Mouse (Mus musculus): ENCODE results near the gene Sparcl1.

The Sparcl1 gene

GRCm38 (mm10) chr5:104060429-104060828 lies 53.1 kb downstream of the Sparcl1 start:
- DNase-seq: no peak

GRCm38 (mm10) chr5:104059628-104060027 lies 53.9 kb downstream of the Sparcl1 start:
- DNase-seq: no peak

GRCm38 (mm10) chr5:104058021-104058420 lies 55.5 kb downstream of the Sparcl1 start:
- peak; percentile 43 for DNase-seq

GRCm38 (mm10) chr5:104056295-104056694 lies 57.2 kb downstream of the Sparcl1 start:
- DNase-seq: no peak

GRCm38 (mm10) chr5:104055816-104056215 lies 57.7 kb downstream of the Sparcl1 start:
- DNase-seq: no peak

- DNase-seq: no peak
Observed at GRCm38 (mm10) chr5:104054938-104055337, 58.6 kb downstream of the Sparcl1 start.

GRCm38 (mm10) chr5:104052956-104053355 lies 60.6 kb downstream of the Sparcl1 start:
- peak; percentile 66 for DNase-seq

- DNase-seq: no peak
Observed at GRCm38 (mm10) chr5:104048139-104048538, 65.4 kb downstream of the Sparcl1 start.

GRCm38 (mm10) chr5:104047200-104048105 lies 66.1 kb downstream of the Sparcl1 start:
- DNase-seq: peak; percentile 25

- peak; percentile 98 for DNase-seq
Observed at GRCm38 (mm10) chr5:104046256-104047199, 67.0 kb downstream of the Sparcl1 start, which contains the start of gene Nudt9. Nudt9 (plus strand) TSS chr5:104046306.

- no peak for DNase-seq
Observed at GRCm38 (mm10) chr5:104043704-104044103, 69.8 kb downstream of the Sparcl1 start.

- no peak for DNase-seq
Observed at GRCm38 (mm10) chr5:104042906-104043305, 70.6 kb downstream of the Sparcl1 start.

GRCm38 (mm10) chr5:104039154-104039932 lies 74.2 kb downstream of the Sparcl1 start:
- peak; percentile 67 for DNase-seq

- DNase-seq: no peak
Observed at GRCm38 (mm10) chr5:104036686-104037085, 76.8 kb downstream of the Sparcl1 start.

GRCm38 (mm10) chr5:104035824-104036223 lies 77.7 kb downstream of the Sparcl1 start:
- no peak for DNase-seq

GRCm38 (mm10) chr5:104035066-104035465 lies 78.5 kb downstream of the Sparcl1 start:
- peak; percentile 74 for DNase-seq

GRCm38 (mm10) chr5:104032434-104033097 lies 81.0 kb downstream of the Sparcl1 start:
- DNase-seq: no peak

Data from retina, postnatal 1 day (tissue).